Mouse (Mus musculus): ENCODE data around the gene Rasd1. TPM values are rescaled to one million over a fixed set of nuclear protein-coding genes. Genes with fewer than 3 reads are reported as not detected.

Rasd1 gene
- 0.72 and 1.3 TPM in 2 replicates for polyA plus RNA-seq (2015; fragmentation: Nextera tagmentation; extraction: Ambion mirVana)

DNA sequence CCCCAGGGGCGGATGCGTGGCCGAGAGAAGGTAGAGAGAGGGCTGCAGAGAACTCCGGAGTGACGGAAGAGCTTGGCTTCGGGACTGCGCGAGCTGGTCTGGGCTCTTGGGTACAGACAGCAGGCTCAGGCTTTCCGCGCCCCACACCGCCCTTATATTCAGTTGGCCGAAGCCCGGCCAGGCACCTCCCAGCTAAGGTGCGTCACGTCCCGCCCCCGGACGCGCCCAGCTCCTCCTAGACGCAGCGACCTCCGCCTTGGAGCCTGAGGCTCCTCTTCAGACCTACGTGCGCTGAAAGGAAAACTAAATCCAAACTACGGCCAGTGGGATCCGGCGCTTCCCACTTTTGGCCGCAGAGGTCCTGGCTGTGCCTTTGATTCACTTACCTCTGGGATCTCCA is at the start of gene Rasd1:
Rasd1 (minus strand) TSS at position 127 of the 400 bp plus-strand sequence.
- peaks cover 37% of the 10 kb centered on the region for H3K27me3 ChIP-seq
- ATAC-seq, result peak; percentile 73
- peak within 1 kb of the TSS; percentile 46 for H3K4me3 ChIP-seq (replicated peaks)
- 2% methylated on average over 28 of the region's 28 CpGs for WGBS
- H3K4me1 ChIP-seq (replicated peaks), result peaks cover 23% of the 10 kb centered on the region
- H3K27ac ChIP-seq, result no peak within 1 kb of the TSS
- no peaks in the 10 kb centered on the region for H3K9me3 ChIP-seq
- peaks cover 24% of the 10 kb centered on the region for H3K36me3 ChIP-seq
- peak within 1 kb of the TSS; percentile 87 for H3K4me2 ChIP-seq (replicated peaks)
- peak within 1 kb of the TSS; percentile 52 for H3K9ac ChIP-seq (replicated peaks)

DNA sequence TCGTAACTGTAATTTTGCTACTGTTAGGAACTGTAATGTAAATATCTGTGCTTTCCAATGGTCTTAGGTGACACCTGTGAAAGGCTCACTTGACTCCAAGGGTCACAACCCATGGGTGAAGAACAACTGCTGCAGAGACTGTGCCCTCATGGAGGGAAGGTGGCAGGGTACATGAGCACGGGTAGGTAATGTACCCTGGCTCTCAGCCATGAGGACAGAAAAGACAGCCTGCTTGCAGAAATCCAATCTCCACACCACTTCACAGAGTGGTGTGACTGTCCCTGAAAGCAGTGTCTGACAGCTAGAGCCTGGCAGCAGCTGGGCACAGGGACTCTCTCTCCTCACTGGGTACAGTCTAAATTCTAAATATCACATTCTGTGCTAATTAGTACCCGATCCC is 46.8 kb upstream of the Rasd1 start:
- 79% methylated on average over 3 of the region's 3 CpGs for WGBS
- H3K27ac ChIP-seq, result no peak overlapping the region
- no peaks in the 10 kb centered on the region for H3K9me3 ChIP-seq
- ATAC-seq, result no peak
- no peak overlapping the region for H3K9ac ChIP-seq (replicated peaks)
- H3K4me3 ChIP-seq (replicated peaks), result no peak overlapping the region
- H3K27me3 ChIP-seq, result no peaks in the 10 kb centered on the region
- H3K4me2 ChIP-seq (replicated peaks), result no peak overlapping the region
- H3K36me3 ChIP-seq, result no peaks in the 10 kb centered on the region
- H3K4me1 ChIP-seq (replicated peaks), result peaks cover 23% of the 10 kb centered on the region

DNA sequence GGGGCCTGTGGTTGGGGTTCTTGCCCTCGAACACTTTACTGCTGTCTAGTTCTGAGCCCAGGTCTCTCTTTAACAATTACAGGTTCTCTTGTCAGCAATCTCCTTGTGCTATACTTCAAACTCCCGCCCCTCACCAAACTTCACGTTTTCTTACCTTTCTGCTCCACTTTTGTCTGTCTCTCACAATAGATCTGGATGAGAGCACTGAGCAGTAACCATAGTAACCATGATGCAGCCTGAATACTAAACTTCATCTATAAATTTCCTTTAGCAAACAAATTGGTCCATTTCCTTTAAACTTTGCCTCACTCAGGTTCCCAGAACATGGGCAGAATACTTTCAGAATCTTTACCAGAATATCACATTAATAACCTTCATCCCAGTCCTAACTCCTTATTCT is 44.7 kb upstream of the Rasd1 start:
- 38% methylated on average over 3 of the region's 3 CpGs for WGBS

DNA sequence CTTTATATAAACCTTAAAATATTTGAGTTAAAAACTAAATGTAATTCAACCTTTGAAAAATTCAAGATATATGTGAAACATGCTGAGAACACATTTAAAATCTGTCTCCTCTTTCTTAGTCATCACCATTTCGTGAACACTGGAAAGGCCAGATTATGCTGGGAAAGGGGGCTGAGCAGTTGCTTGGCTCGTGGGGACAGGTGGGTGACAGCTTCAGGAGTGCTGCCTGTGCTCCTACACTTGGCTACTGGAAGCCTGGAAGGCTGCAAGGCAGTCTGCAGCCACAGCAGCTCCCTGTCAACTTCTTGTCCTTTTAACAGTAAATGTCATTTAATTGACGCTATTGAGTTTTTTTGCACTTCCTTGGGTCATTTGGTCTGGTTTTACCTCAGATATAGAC is 41.1 kb upstream of the Rasd1 start:
- Histone ChIP-seq H3K4me2 (replicated peaks) (no peak overlapping the region), H3K9me3 (no peaks in the 10 kb centered on the region), H3K36me3 (no peaks in the 10 kb centered on the region), H3K9ac (replicated peaks) (no peak overlapping the region), H3K27ac (no peak overlapping the region), H3K4me1 (replicated peaks) (peaks cover 17% of the 10 kb centered on the region), H3K4me3 (replicated peaks) (no peak overlapping the region), H3K27me3 (no peaks in the 10 kb centered on the region)
- ATAC-seq, result no peak
- WGBS, result 82% methylated on average over 3 of the region's 3 CpGs

More for the DNA sequence above, 44.7 kb upstream of the Rasd1 start:
- H3K4me3 ChIP-seq (replicated peaks), result no peak overlapping the region
- no peaks in the 10 kb centered on the region for H3K9me3 ChIP-seq
- peaks cover 23% of the 10 kb centered on the region for H3K4me1 ChIP-seq (replicated peaks)
- H3K27me3 ChIP-seq, result no peaks in the 10 kb centered on the region
- H3K36me3 ChIP-seq, result no peaks in the 10 kb centered on the region
- 0 out of 2 replicates have a peak overlapping the region, but pooled peaks have one; percentile 49 for H3K27ac ChIP-seq
- H3K4me2 ChIP-seq (replicated peaks), result no peak overlapping the region
- H3K9ac ChIP-seq (replicated peaks), result no peak overlapping the region
- no peak for ATAC-seq

DNA sequence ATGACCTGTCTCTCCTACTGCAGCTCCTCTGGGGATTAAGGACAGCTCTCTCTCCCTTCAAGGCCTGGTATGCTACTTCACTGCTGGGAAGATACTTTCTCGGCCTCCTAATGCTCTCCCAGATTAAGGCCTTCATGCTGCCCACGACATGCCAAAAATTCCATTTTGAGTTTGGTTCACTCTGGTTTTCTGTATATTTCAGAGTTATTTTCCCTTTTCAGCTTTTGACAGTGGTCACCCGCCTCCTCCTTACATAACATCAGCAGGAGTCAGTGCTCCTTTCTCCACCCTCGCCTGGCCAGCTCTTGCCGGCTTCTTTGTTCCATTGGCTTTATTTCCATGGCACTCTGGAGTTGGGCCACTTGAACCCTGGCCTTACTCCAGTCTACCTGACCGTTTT is 40.0 kb upstream of the Rasd1 start:
- no peak overlapping the region for H3K4me3 ChIP-seq (replicated peaks)
- H3K9me3 ChIP-seq, result no peaks in the 10 kb centered on the region
- no peak for ATAC-seq
- no peak overlapping the region for H3K9ac ChIP-seq (replicated peaks)
- 60% methylated on average over 6 of the region's 6 CpGs for WGBS
- H3K36me3 ChIP-seq, result no peaks in the 10 kb centered on the region
- H3K4me1 ChIP-seq (replicated peaks), result peaks cover 10% of the 10 kb centered on the region
- H3K27ac ChIP-seq, result no peak overlapping the region
- no peaks in the 10 kb centered on the region for H3K27me3 ChIP-seq
- no peak overlapping the region for H3K4me2 ChIP-seq (replicated peaks)

DNA sequence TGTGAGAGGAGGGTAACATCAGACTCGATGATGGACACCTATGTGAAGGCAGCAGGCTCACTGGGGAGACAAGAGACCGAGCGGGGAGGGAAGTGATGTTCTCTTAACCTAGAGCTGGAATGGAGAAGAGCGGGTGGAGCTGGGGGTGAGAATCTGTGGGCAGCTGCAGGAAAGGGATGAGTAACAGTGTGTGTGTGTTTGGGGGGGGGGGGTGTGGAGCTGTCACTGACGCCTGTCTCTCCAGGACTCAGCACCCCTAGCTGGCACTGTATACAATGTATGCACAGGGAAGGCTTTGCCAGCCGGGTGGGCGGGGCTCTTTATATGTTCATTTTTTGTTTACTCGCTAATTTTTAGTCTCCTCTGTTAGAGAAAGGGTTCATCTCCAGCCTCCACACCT is 39.1 kb upstream of the Rasd1 start:
- Histone ChIP-seq H3K4me3 (replicated peaks) (no peak overlapping the region), H3K27ac (no peak overlapping the region), H3K9me3 (no peaks in the 10 kb centered on the region), H3K4me2 (replicated peaks) (no peak overlapping the region), H3K4me1 (replicated peaks) (peaks cover 1% of the 10 kb centered on the region), H3K9ac (replicated peaks) (no peak overlapping the region), H3K36me3 (no peaks in the 10 kb centered on the region), H3K27me3 (no peaks in the 10 kb centered on the region)
- WGBS, result 86% methylated on average over 8 of the region's 8 CpGs
- ATAC-seq, result no peak

DNA sequence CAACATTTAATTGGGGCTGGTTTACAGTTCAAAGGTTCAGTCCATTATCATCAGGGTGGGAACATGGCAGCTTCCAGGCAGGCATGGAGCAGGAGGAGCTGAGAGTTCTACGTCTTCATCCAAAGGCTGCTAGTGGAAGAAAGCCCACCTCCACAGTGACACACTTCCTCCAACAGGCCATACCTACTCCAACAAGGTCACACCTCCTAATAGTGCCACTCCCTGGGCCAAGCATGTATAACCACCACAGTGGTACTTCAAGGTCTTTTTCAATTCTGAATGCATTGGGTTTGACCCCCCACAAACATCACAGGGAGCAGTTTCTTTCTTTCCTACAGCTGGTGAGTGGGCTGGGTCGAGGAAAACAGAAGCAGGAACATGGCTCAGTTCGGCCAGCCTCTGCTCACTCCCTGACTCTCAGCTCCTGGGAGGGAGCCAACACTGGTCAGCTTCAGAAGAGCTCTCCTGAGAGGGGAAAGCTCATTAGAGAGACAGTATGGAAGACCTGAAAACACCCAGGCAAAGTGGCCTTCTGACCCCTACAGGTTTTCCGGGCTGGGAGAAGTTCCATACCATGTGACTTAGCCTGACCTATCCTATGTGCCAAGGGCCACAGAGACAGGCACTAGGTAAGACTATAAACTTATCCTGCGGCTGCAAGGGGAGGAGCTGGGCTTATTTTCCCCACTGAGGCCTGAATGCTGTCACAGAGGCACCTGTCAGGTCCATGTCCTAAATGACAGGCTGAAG is 36.7 kb upstream of the Rasd1 start:
- no peaks in the 10 kb centered on the region for H3K27me3 ChIP-seq
- ATAC-seq, result no peak
- WGBS, result 84% methylated on average over 5 of the region's 5 CpGs

DNA sequence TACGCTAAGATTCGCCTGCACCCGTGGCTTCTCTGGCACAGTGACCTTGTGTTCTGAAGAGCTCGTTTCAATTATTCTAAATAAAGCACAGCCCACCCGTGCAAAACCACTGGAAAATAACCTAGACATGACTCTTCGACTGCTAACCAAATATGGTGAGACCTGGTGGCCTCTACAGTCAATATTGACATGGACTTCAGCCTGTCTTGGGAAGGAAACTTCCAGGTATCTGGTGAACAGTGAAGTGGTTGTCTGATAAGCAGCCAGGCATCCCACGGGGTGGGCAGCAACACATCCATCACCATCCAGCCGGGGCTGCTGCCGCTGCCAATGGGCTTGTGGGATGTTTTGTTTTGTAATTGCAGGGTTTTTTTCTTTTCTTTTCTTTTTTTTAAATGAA is 29.6 kb upstream of the Rasd1 start:
- 86% methylated on average over 9 of the region's 9 CpGs for WGBS

More for the DNA sequence above, 36.7 kb upstream of the Rasd1 start:
- Histone ChIP-seq H3K4me3 (replicated peaks) (no peak overlapping the region), H3K4me2 (replicated peaks) (no peak overlapping the region), H3K27ac (no peak overlapping the region), H3K9me3 (no peaks in the 10 kb centered on the region), H3K4me1 (replicated peaks) (no peaks in the 10 kb centered on the region), H3K36me3 (no peaks in the 10 kb centered on the region), H3K9ac (replicated peaks) (no peak overlapping the region)

DNA sequence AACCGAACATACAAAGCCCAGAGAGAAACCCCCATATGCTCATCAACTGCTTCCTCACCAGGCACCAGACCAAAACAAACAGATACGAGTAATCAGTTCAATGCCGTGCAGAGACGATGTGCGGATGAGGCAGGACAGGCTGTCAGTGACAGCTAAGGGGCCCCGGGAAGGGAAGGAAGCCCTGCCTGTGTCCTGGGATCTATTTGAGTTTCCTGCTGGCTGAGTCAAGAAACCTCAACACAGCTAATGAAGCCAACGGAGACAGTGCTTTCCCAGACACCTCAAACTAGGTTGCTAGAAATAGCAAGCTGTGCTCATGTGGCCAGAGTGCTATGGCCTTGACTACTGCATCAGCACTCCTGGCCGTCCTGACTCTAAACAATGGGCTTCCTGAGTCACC is 26.6 kb upstream of the Rasd1 start:
- Histone ChIP-seq H3K27me3 (no peaks in the 10 kb centered on the region), H3K4me3 (replicated peaks) (no peak overlapping the region), H3K9me3 (no peaks in the 10 kb centered on the region), H3K4me1 (replicated peaks) (no peaks in the 10 kb centered on the region), H3K27ac (no peak overlapping the region), H3K36me3 (no peaks in the 10 kb centered on the region), H3K4me2 (replicated peaks) (no peak overlapping the region), H3K9ac (replicated peaks) (no peak overlapping the region)
- ATAC-seq, result no peak
- 78% methylated on average over 8 of the region's 8 CpGs for WGBS

More for the DNA sequence above, 29.6 kb upstream of the Rasd1 start:
- no peaks in the 10 kb centered on the region for H3K9me3 ChIP-seq
- no peak overlapping the region for H3K4me2 ChIP-seq (replicated peaks)
- no peak overlapping the region for H3K4me3 ChIP-seq (replicated peaks)
- no peaks in the 10 kb centered on the region for H3K36me3 ChIP-seq
- no peak for ATAC-seq
- H3K27ac ChIP-seq, result no peak overlapping the region
- H3K9ac ChIP-seq (replicated peaks), result no peak overlapping the region
- no peaks in the 10 kb centered on the region for H3K4me1 ChIP-seq (replicated peaks)
- H3K27me3 ChIP-seq, result no peaks in the 10 kb centered on the region

DNA sequence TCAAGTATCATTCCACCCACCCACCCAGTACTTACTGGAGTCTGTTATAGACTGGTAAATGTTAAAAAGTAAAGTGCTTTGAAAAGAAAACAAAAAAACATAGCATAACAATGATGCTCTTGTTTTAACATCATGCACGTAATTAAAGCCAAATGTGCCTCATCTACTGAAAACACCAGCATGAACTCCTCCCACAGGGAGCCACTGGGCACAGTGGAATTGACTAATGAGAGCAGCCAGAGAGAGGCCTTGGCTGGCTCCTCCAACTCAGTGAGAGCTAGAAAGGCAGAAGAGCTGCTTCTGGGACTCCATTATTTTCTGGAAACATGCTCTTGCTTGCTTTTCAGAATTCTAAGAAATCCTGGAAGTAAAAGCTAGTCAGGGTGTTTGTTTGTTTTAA is 24.7 kb upstream of the Rasd1 start:
- no peak overlapping the region for H3K9ac ChIP-seq (replicated peaks)
- 88% methylated on average over 1 of the region's 1 CpGs for WGBS
- H3K27ac ChIP-seq, result no peak overlapping the region
- H3K4me2 ChIP-seq (replicated peaks), result no peak overlapping the region
- H3K4me3 ChIP-seq (replicated peaks), result no peak overlapping the region
- no peaks in the 10 kb centered on the region for H3K9me3 ChIP-seq
- no peaks in the 10 kb centered on the region for H3K36me3 ChIP-seq
- no peak for ATAC-seq
- H3K27me3 ChIP-seq, result no peaks in the 10 kb centered on the region
- H3K4me1 ChIP-seq (replicated peaks), result no peaks in the 10 kb centered on the region

DNA sequence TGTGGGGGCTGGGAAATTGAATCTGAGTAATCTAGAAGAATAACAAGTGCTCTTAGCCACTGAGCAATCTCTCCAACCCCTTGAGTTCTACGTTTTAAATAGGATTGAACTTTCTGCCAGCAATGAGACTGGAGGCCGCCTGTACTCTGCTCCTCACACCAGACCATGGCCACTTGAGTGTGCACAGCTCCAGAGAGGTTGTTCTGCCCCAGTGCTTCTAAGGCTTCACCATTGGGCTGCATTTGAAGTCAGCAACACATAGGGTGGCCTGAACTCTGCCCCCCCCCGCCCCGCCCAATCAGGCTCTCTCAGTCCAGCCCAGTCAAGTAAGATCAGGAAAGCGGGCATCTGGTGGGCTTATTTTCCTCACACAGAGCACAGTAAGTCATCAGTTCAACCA is 13.1 kb upstream of the Rasd1 start:
- no peak overlapping the region for H3K4me2 ChIP-seq (replicated peaks)
- 0 out of 2 replicates have a peak, but pooled peaks cover 4% of the 10 kb centered on the region for H3K4me1 ChIP-seq (replicated peaks)
- ATAC-seq, result no peak
- H3K27ac ChIP-seq, result no peak overlapping the region
- H3K36me3 ChIP-seq, result no peaks in the 10 kb centered on the region
- no peak overlapping the region for H3K9ac ChIP-seq (replicated peaks)
- no peaks in the 10 kb centered on the region for H3K9me3 ChIP-seq
- H3K27me3 ChIP-seq, result 0 out of 2 replicates have a peak, but pooled peaks cover 3% of the 10 kb centered on the region
- no peak overlapping the region for H3K4me3 ChIP-seq (replicated peaks)
- WGBS, result 86% methylated on average over 5 of the region's 5 CpGs

DNA sequence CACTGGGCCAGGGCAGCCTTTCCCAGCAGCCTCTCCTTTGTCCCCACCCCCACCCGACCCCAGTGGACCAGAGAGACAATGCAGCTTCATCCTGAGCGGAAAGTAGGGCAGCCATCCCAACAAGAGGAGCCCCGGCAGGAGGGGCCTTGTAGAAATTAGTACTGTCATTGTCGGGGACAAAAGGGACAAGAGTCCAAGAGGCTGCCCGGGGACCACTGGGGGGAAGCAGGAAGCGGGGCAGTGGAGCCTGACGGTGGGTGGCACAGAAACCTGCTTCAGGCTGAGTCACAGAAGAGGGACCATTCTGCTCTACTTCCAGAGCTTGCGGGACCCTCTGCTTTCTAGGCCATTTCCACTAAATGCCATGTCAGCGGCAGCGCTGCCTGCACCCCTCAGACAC is 10.5 kb upstream of the Rasd1 start:
- Histone ChIP-seq H3K4me3 (replicated peaks) (no peak overlapping the region), H3K4me2 (replicated peaks) (no peak overlapping the region), H3K27me3 (0 out of 2 replicates have a peak, but pooled peaks cover 3% of the 10 kb centered on the region), H3K9me3 (no peaks in the 10 kb centered on the region), H3K4me1 (replicated peaks) (0 out of 2 replicates have a peak, but pooled peaks cover 4% of the 10 kb centered on the region), H3K9ac (replicated peaks) (no peak overlapping the region), H3K27ac (no peak overlapping the region), H3K36me3 (no peaks in the 10 kb centered on the region)
- ATAC-seq, result no peak
- WGBS, result 14% methylated on average over 10 of the region's 10 CpGs

DNA sequence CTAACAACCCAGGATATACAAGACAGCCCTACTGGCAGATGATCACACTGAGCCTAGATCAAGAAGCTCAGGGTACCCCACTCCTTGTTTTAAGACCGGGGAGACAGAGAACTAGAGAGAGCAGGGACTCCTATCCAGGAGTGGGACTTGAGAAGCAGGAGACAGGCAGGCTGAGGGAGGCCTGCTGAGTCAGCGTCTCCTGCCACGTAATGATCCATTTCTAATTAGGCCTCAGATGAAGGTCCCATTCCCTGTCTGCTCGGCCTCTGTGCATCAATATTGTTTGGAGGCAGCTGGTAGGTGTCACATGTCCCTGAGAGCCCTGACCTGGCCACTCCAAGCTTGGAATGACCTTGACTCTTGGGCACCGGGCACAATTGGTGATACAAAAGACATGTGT is 8.6 kb upstream of the Rasd1 start:
- WGBS, result 79% methylated on average over 5 of the region's 5 CpGs
- H3K9ac ChIP-seq (replicated peaks), result no peak overlapping the region
- H3K9me3 ChIP-seq, result no peaks in the 10 kb centered on the region
- no peak overlapping the region for H3K4me2 ChIP-seq (replicated peaks)
- no peak for ATAC-seq
- H3K27ac ChIP-seq, result no peak overlapping the region
- no peaks in the 10 kb centered on the region; the same call in 1 of the 2 replicates for H3K27me3 ChIP-seq
- H3K36me3 ChIP-seq, result no peaks in the 10 kb centered on the region
- H3K4me1 ChIP-seq (replicated peaks), result 0 out of 2 replicates have a peak, but pooled peaks cover 4% of the 10 kb centered on the region
- H3K4me3 ChIP-seq (replicated peaks), result no peak overlapping the region

Data from midbrain, embryonic 13.5 days (tissue).